Mouse (Mus musculus) MEL (cell line): ENCODE measurements at regions not wholly inside any gene's neighbourhood (a gene's known extent, or its start where the extent isn't known, plus 50 kb on each side); places are given as distances from the start of the nearest gene placed in this dataset.

ENCODE experiments used
- DNase-seq: peaks from one replicate; pipeline ENCODE4 v3.0.0; 2011; ENCODE audit warnings: low read depth, low spot score
- H3K27ac ChIP-seq: 2 replicates; pipeline ENCODE4 v1.5.1; 2012; ENCODE audit warnings: low read depth, mild to moderate bottlenecking, control low read depth, low read length, moderate library complexity; ENCODE audit not compliant: control insufficient read depth
- H3K27me3 ChIP-seq, 2 experiments: fragments of 150-350 bp in 1 of 2; sonication (generic) in 1 of 2; 2 replicates each; pipeline ENCODE4 v1.6.1; 2012; ENCODE audit warnings: low read length in 2 of 2, mild to moderate bottlenecking in 2 of 2, improper control_type of control experiment in 1 of 2, moderate library complexity in 1 of 2; ENCODE audit not compliant: insufficient read depth in 2 of 2, control insufficient read depth in 1 of 2
- H3K36me3 ChIP-seq, 2 experiments: 2 replicates each; pipeline ENCODE4 v1.6.1; 2012 to 2014; ENCODE audit warnings: low read length in 2 of 2, improper control_type of control experiment in 1 of 2, inconsistent platforms in 1 of 2, mild to moderate bottlenecking in 1 of 2; ENCODE audit not compliant: insufficient read depth in 2 of 2, control insufficient read depth in 1 of 2
- H3K4me1 ChIP-seq, 2 experiments: fragments of 150-350 bp in 1 of 2; sonication (generic) in 1 of 2; 2 replicates each; pipeline ENCODE4 v1.6.1; 2012; ENCODE audit warnings: low read length in 2 of 2, improper control_type of control experiment in 1 of 2, mild to moderate bottlenecking in 1 of 2; ENCODE audit not compliant: insufficient read depth in 2 of 2, control insufficient read depth in 1 of 2
- H3K4me3 ChIP-seq, 2 experiments: fragments of 150-350 bp in 1 of 2; sonication (generic) in 1 of 2; 2 replicates each; pipeline ENCODE4 v1.5.1; 2012; ENCODE audit warnings: low read depth in 2 of 2, low read length in 2 of 2, mild to moderate bottlenecking in 2 of 2, moderate library complexity in 2 of 2, control low read depth in 1 of 2, improper control_type of control experiment in 1 of 2; ENCODE audit not compliant: control insufficient read depth in 1 of 2, insufficient read depth in 1 of 2
- H3K79me2 ChIP-seq: 2 replicates; pipeline ENCODE4 v1.6.1; 2012; ENCODE audit warnings: mild to moderate bottlenecking, low read length, moderate library complexity; ENCODE audit not compliant: control insufficient read depth, poor library complexity, insufficient read depth
- H3K9ac ChIP-seq: 2 replicates; pipeline ENCODE4 v1.6.1; 2012; ENCODE audit warnings: low read depth, mild to moderate bottlenecking, control low read depth, low read length, moderate library complexity; ENCODE audit not compliant: control insufficient read depth, poor library complexity, severe bottlenecking
- H3K9me3 ChIP-seq: fragments of 150-350 bp; sonication (generic); replicated peaks from 2 replicates; pipeline ENCODE4 v1.6.1; 2012; ENCODE audit warnings: mild to moderate bottlenecking, low read length, improper control_type of control experiment, moderate library complexity; ENCODE audit not compliant: insufficient read depth
- BHLHE40 ChIP-seq: IDR thresholded peaks from 2 replicates; pipeline ENCODE4 v1.6.1; 2012; ENCODE audit warnings: low read depth, mild to moderate bottlenecking, inconsistent platforms, low read length, improper control_type of control experiment, borderline replicate concordance
- CHD1 ChIP-seq: IDR thresholded peaks from 2 replicates; pipeline ENCODE4 v1.6.1; 2012; ENCODE audit warnings: low read depth, mild to moderate bottlenecking, inconsistent platforms, low read length, improper control_type of control experiment
- CHD2 ChIP-seq: IDR thresholded peaks from 2 replicates; pipeline ENCODE4 v1.6.1; 2011; ENCODE audit warnings: low read length, improper control_type of control experiment
- CTCF ChIP-seq, 3 experiments: IDR thresholded peaks in 2 of 3; conservative IDR thresholded peaks in 1 of 3; 2 replicates each; pipeline ENCODE4 v1.5.1; 2011 to 2012; ENCODE audit warnings: low read length in 3 of 3, low read depth in 2 of 3, mild to moderate bottlenecking in 2 of 3, improper control_type of control experiment in 1 of 3, inconsistent platforms in 1 of 3, mixed read lengths in 1 of 3, moderate library complexity in 1 of 3; ENCODE audit not compliant: control insufficient read depth in 1 of 3, insufficient read depth in 1 of 3, poor library complexity in 1 of 3, severe bottlenecking in 1 of 3
- ELF1 ChIP-seq: IDR thresholded peaks from 2 replicates; pipeline ENCODE4 v1.6.1; 2014; ENCODE audit warnings: low read depth, mild to moderate bottlenecking, inconsistent platforms, low read length, improper control_type of control experiment, moderate library complexity
- ETS1 ChIP-seq: IDR thresholded peaks from 2 replicates; pipeline ENCODE4 v1.6.1; 2012; ENCODE audit warnings: low read depth, mild to moderate bottlenecking, inconsistent platforms, low read length, improper control_type of control experiment, moderate library complexity
- GATA1 ChIP-seq: IDR thresholded peaks from 2 replicates; pipeline ENCODE4 v1.6.1; 2011; ENCODE audit warnings: low read depth, low read length, improper control_type of control experiment
- HCFC1 ChIP-seq: IDR thresholded peaks from 2 replicates; pipeline ENCODE4 v1.6.1; 2012; ENCODE audit warnings: low read depth, mild to moderate bottlenecking, inconsistent platforms, low read length, improper control_type of control experiment, moderate library complexity
- JUND ChIP-seq: IDR thresholded peaks from 2 replicates; pipeline ENCODE4 v1.6.1; 2011; ENCODE audit warnings: low read depth, mild to moderate bottlenecking, improper control_type of control experiment, low read length
- KAT2A ChIP-seq: conservative IDR thresholded peaks from 2 replicates; pipeline ENCODE4 v1.6.1; 2012; ENCODE audit warnings: low read depth, low read length, improper control_type of control experiment, inconsistent platforms
- MAFK ChIP-seq: IDR thresholded peaks from 2 replicates; pipeline ENCODE4 v1.6.1; 2011; ENCODE audit warnings: low read depth, mild to moderate bottlenecking, low read length, improper control_type of control experiment, borderline replicate concordance
- MEF2A ChIP-seq: IDR thresholded peaks from 2 replicates; pipeline ENCODE4 v1.6.1; 2014; ENCODE audit warnings: low read depth, mild to moderate bottlenecking, inconsistent platforms, low read length, improper control_type of control experiment; ENCODE audit not compliant: poor library complexity, insufficient replicate concordance, severe bottlenecking; ENCODE audit errors: extremely low read depth
- MXI1 ChIP-seq: IDR thresholded peaks from 2 replicates; pipeline ENCODE4 v1.6.1; 2011; ENCODE audit warnings: mild to moderate bottlenecking, low read depth, low read length, improper control_type of control experiment
- MYB ChIP-seq: IDR thresholded peaks from 2 replicates; pipeline ENCODE4 v1.6.1; 2011; ENCODE audit warnings: mild to moderate bottlenecking, low read depth, low read length, improper control_type of control experiment
- MYC ChIP-seq: IDR thresholded peaks from 2 replicates; pipeline ENCODE4 v1.6.1; 2011; ENCODE audit warnings: low read depth, mild to moderate bottlenecking, low read length, improper control_type of control experiment, moderate library complexity
- NELFE ChIP-seq: IDR thresholded peaks from 2 replicates; pipeline ENCODE4 v1.6.1; 2011; ENCODE audit warnings: low read depth, low read length, improper control_type of control experiment
- POLR2A ChIP-seq, 2 experiments: IDR thresholded peaks; 2 replicates each; pipeline ENCODE4 v1.6.1; 2011 to 2012; ENCODE audit warnings: low read length in 2 of 2, mild to moderate bottlenecking in 2 of 2, control low read depth in 1 of 2, improper control_type of control experiment in 1 of 2, low read depth in 1 of 2, moderate library complexity in 1 of 2; ENCODE audit not compliant: control insufficient read depth in 1 of 2, insufficient read depth in 1 of 2, poor library complexity in 1 of 2
- POLR2AphosphoS2 ChIP-seq: IDR thresholded peaks from 2 replicates; pipeline ENCODE4 v1.6.1; 2011; ENCODE audit warnings: low read length, improper control_type of control experiment
- RAD21 ChIP-seq: IDR thresholded peaks from 2 replicates; pipeline ENCODE4 v1.6.1; 2011; ENCODE audit warnings: mild to moderate bottlenecking, low read depth, low read length, improper control_type of control experiment
- RCOR1 ChIP-seq: IDR thresholded peaks from 2 replicates; pipeline ENCODE4 v1.6.1; 2012; ENCODE audit warnings: low read depth, mild to moderate bottlenecking, inconsistent platforms, low read length, improper control_type of control experiment
- SIN3A ChIP-seq: IDR thresholded peaks from 2 replicates; pipeline ENCODE4 v1.6.1; 2012; ENCODE audit warnings: low read length, improper control_type of control experiment, inconsistent platforms
- TAL1 ChIP-seq: IDR thresholded peaks from 2 replicates; pipeline ENCODE4 v1.6.1; 2012; ENCODE audit warnings: mild to moderate bottlenecking, inconsistent platforms, low read length, moderate library complexity, mixed read lengths
- TBP ChIP-seq: IDR thresholded peaks from 2 replicates; pipeline ENCODE4 v1.8.0; 2011; ENCODE audit warnings: low read depth, low read length, improper control_type of control experiment
- TCF12 ChIP-seq: IDR thresholded peaks from 2 replicates; pipeline ENCODE4 v1.6.1; 2014; ENCODE audit warnings: low read depth, mild to moderate bottlenecking, inconsistent platforms, low read length, improper control_type of control experiment, moderate library complexity
- UBTF ChIP-seq: IDR thresholded peaks from 2 replicates; pipeline ENCODE4 v1.6.1; 2012; ENCODE audit warnings: low read depth, mild to moderate bottlenecking, inconsistent platforms, low read length, improper control_type of control experiment, moderate library complexity, borderline replicate concordance; ENCODE audit not compliant: insufficient read depth
- USF1 ChIP-seq: IDR thresholded peaks from 2 replicates; pipeline ENCODE4 v1.6.1; 2014; ENCODE audit warnings: low read depth, mild to moderate bottlenecking, inconsistent platforms, low read length, improper control_type of control experiment, moderate library complexity
- ZKSCAN1 ChIP-seq: IDR thresholded peaks from 2 replicates; pipeline ENCODE4 v1.6.1; 2012; ENCODE audit warnings: low read depth, mild to moderate bottlenecking, inconsistent platforms, low read length, improper control_type of control experiment, moderate library complexity
- ZNF384 ChIP-seq: IDR thresholded peaks from 2 replicates; pipeline ENCODE4 v1.6.1; 2012; ENCODE audit warnings: low read depth, mild to moderate bottlenecking, inconsistent platforms, low read length, improper control_type of control experiment

DNA sequence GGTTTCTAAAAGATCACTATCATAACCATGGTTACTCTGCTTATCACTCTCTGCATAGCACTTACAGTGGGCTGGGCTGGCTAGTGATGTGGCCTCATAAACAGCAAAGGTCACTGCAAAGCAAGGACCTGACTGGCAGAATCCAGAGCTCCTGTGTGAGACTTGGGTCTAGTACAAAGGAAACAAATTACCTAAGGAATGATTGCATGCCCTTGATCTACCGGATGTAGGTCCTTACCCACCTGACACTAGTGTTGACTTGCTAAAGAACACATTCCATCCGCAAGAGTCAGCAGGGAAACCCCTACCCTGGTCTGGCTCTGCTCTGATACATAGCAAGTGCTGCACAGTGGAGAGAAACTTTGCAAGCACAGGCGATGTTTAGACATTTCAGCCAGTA lies 297.0 kb upstream of the Jag1 start:
- Histone ChIP-seq H3K4me3 (no peak overlapping the region), H3K27me3 (no peaks in the 10 kb centered on the region), H3K36me3 (no peaks in the 10 kb centered on the region), H3K9me3 (no peaks in the 10 kb centered on the region), H3K9ac (no peak overlapping the region), H3K27ac (no peak overlapping the region), H3K79me2 (no peaks in the 10 kb centered on the region), H3K4me1 (no peaks in the 10 kb centered on the region)
- no peak for TF ChIP-seq TAL1
- TF ChIP-seq CHD2, result no peak
- TF ChIP-seq TCF12, result no peak
- TF ChIP-seq MEF2A, result no peak
- no peak for TF ChIP-seq NELFE
- TF ChIP-seq ZNF384, result no peak
- TF ChIP-seq RCOR1, result no peak
- no peak for TF ChIP-seq TBP
- TF ChIP-seq CTCF (IDR thresholded peaks at IDR 0.05 in 2 of 3, conservative IDR thresholded peaks at IDR 0.05 in 1 of 3; ENCODE audit: control insufficient read depth in 1 of 3, insufficient read depth in 1 of 3, low read depth in 2 of 3, low read length in 3 of 3, poor library complexity in 1 of 3, severe bottlenecking in 1 of 3), result no peak
- no peak for TF ChIP-seq USF1
- no peak for DNase-seq

DNA sequence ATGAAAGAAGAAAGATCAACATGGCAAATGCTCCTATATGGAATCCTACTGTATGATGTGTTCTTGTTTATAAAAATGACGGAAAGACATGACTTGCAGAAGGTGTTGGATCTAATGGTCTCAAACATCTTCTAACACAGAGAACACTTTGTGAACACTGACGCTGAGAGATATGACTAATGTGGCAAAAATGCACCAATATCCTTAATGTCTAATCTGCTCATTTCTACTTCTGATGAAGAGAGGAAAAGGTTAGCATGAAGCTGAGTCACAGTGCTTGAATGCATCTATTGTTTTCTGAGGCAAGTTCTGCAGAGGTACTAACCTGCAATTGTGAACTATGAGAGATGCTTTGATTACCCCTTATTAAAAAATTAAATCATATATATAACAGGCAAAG lies 293.2 kb upstream of the Jag1 start:
- H3K36me3 ChIP-seq, result no peaks in the 10 kb centered on the region
- TF ChIP-seq HCFC1 (no peak), MXI1 (no peak), RCOR1 (no peak), ETS1 (no peak), BHLHE40 (no peak), RAD21 (no peak), MYB (no peak), MYC (no peak), USF1 (no peak)
- no peaks in the 10 kb centered on the region for H3K27me3 ChIP-seq
- no peak overlapping the region for H3K4me3 ChIP-seq
- H3K9ac ChIP-seq, result no peak overlapping the region
- H3K4me1 ChIP-seq, result no peaks in the 10 kb centered on the region
- H3K27ac ChIP-seq, result no peak overlapping the region
- H3K9me3 ChIP-seq, result no peaks in the 10 kb centered on the region
- DNase-seq, result no peak
- no peaks in the 10 kb centered on the region for H3K79me2 ChIP-seq

GRCm38 (mm10) chr2:137408294-137408693 lies 291.9 kb upstream of the Jag1 start:
- H3K4me1 ChIP-seq, result no peaks in the 10 kb centered on the region
- H3K36me3 ChIP-seq, result no peaks in the 10 kb centered on the region
- TF ChIP-seq POLR2AphosphoS2, result no peak
- TF ChIP-seq SIN3A, result no peak
- no peak for TF ChIP-seq HCFC1
- TF ChIP-seq MYB, result no peak
- no peak for TF ChIP-seq MYC
- TF ChIP-seq POLR2A (IDR thresholded peaks at IDR 0.05; ENCODE audit: control insufficient read depth in 1 of 2, insufficient read depth in 1 of 2, low read depth in 1 of 2, low read length in 2 of 2, poor library complexity in 1 of 2), result no peak
- TF ChIP-seq KAT2A, result no peak
- TF ChIP-seq MAFK, result no peak
- TF ChIP-seq ELF1, result no peak
- TF ChIP-seq GATA1, result no peak
- TF ChIP-seq CHD1, result no peak
- TF ChIP-seq UBTF, result no peak
- no peak for TF ChIP-seq RAD21
- no peak for TF ChIP-seq JUND
- no peak for TF ChIP-seq TAL1
- TF ChIP-seq RCOR1, result no peak
- no peak for TF ChIP-seq ZKSCAN1
- no peak for TF ChIP-seq CHD2

More at GRCm38 (mm10) chr2:137408294-137408693, 291.9 kb upstream of the Jag1 start:
- no peaks in the 10 kb centered on the region for H3K9me3 ChIP-seq
- no peaks in the 10 kb centered on the region for H3K27me3 ChIP-seq
- H3K4me3 ChIP-seq, result no peak overlapping the region
- no peak overlapping the region for H3K9ac ChIP-seq
- no peaks in the 10 kb centered on the region for H3K79me2 ChIP-seq
- no peak overlapping the region for H3K27ac ChIP-seq
- no peak for DNase-seq
